Mouse (Mus musculus): ENCODE measurements around the gene Pak7.
A peak's percentile ranks its signal among the peaks of the same experiment; 100 is the strongest.
"Not testable (repeated sequence)": the region's sequence is repeated elsewhere in the genome, so short reads cannot be mapped to it uniquely, and the experiment has no call there.

Gene Pak7

GRCm38 (mm10) chr2:136387181-136388131 is at the start of gene Pak7:
Gene Pak7, minus strand, starts transcription at chr2:136387967.
- peak; percentile 2 for DNase-seq (ENCODE audit: extremely low read depth, insufficient read length, low spot score)

- DNase-seq (ENCODE audit: extremely low read depth, insufficient read length, low spot score), result no peak
Observed at GRCm38 (mm10) chr2:136425561-136425960, 37.8 kb upstream of the Pak7 start.

- DNase-seq (ENCODE audit: extremely low read depth, insufficient read length, low spot score), result no peak
Observed at GRCm38 (mm10) chr2:136419543-136419942, 31.8 kb upstream of the Pak7 start.

- no peak for DNase-seq (ENCODE audit: extremely low read depth, insufficient read length, low spot score)
Observed at GRCm38 (mm10) chr2:136416381-136416780, 28.6 kb upstream of the Pak7 start.

- no peak for DNase-seq (ENCODE audit: extremely low read depth, insufficient read length, low spot score)
Observed at GRCm38 (mm10) chr2:136402587-136402986, 14.8 kb upstream of the Pak7 start.

GRCm38 (mm10) chr2:136375318-136375717 is 12.4 kb downstream of the Pak7 start:
- DNase-seq (ENCODE audit: extremely low read depth, insufficient read length, low spot score), result no peak

GRCm38 (mm10) chr2:136372361-136372760 is 15.4 kb downstream of the Pak7 start:
- no peak for DNase-seq (ENCODE audit: extremely low read depth, insufficient read length, low spot score)

- no peak for DNase-seq (ENCODE audit: extremely low read depth, insufficient read length, low spot score)
Observed at GRCm38 (mm10) chr2:136351393-136352096, 36.2 kb downstream of the Pak7 start.

- DNase-seq (ENCODE audit: extremely low read depth, insufficient read length, low spot score), result no peak
Observed at GRCm38 (mm10) chr2:136350459-136350858, 37.3 kb downstream of the Pak7 start.

- no peak for DNase-seq (ENCODE audit: extremely low read depth, insufficient read length, low spot score)
Observed at GRCm38 (mm10) chr2:136349671-136350275, 38.0 kb downstream of the Pak7 start.

GRCm38 (mm10) chr2:136344240-136344780 is 43.5 kb downstream of the Pak7 start:
- DNase-seq (ENCODE audit: extremely low read depth, insufficient read length, low spot score), result not testable (repeated sequence)

GRCm38 (mm10) chr2:136329974-136330373 is 57.8 kb downstream of the Pak7 start:
- DNase-seq (ENCODE audit: extremely low read depth, insufficient read length, low spot score), result no peak

GRCm38 (mm10) chr2:136325646-136326045 is 62.1 kb downstream of the Pak7 start:
- no peak for DNase-seq (ENCODE audit: extremely low read depth, insufficient read length, low spot score)

- DNase-seq (ENCODE audit: extremely low read depth, insufficient read length, low spot score), result no peak
Observed at GRCm38 (mm10) chr2:136309313-136309712, 78.5 kb downstream of the Pak7 start.

GRCm38 (mm10) chr2:136308743-136309142 is 79.0 kb downstream of the Pak7 start:
- no peak for DNase-seq (ENCODE audit: extremely low read depth, insufficient read length, low spot score)

- no peak for DNase-seq (ENCODE audit: extremely low read depth, insufficient read length, low spot score)
Observed at GRCm38 (mm10) chr2:136302201-136302600, 85.6 kb downstream of the Pak7 start.

- DNase-seq (ENCODE audit: extremely low read depth, insufficient read length, low spot score), result no peak
Observed at GRCm38 (mm10) chr2:136301406-136301805, 86.4 kb downstream of the Pak7 start.

GRCm38 (mm10) chr2:136297371-136297770 is 90.4 kb downstream of the Pak7 start:
- no peak for DNase-seq (ENCODE audit: extremely low read depth, insufficient read length, low spot score)

- no peak for DNase-seq (ENCODE audit: extremely low read depth, insufficient read length, low spot score)
Observed at GRCm38 (mm10) chr2:136282043-136282442, 105.7 kb downstream of the Pak7 start.

- not testable (repeated sequence) for DNase-seq (ENCODE audit: extremely low read depth, insufficient read length, low spot score)
Observed at GRCm38 (mm10) chr2:136241960-136242359, 145.8 kb downstream of the Pak7 start.

GRCm38 (mm10) chr2:136231228-136231627 is 156.5 kb downstream of the Pak7 start:
- DNase-seq (ENCODE audit: extremely low read depth, insufficient read length, low spot score), result no peak

All from 3134 (cell line).